Mouse (Mus musculus) kidney, embryonic 14.5 days (tissue): ENCODE results near the gene Ahdc1. TPM values are rescaled to one million over a fixed set of nuclear protein-coding genes. Genes with fewer than 3 reads are reported as not detected.

ENCODE experiments used
- ATAC-seq: fragments of 200-750 bp; cut with Nextera tagmentation; 2 replicates; pipeline ENCODE4 v1.8.0; 2017; ENCODE audit warnings: moderate number of reproducible peaks, mild to moderate bottlenecking, moderate TSS enrichment, moderate library complexity; ENCODE audit not compliant: low FRiP score, low TSS enrichment
- H3K27ac ChIP-seq: fragments of 300-500 bp; sonication (generic); 2 replicates; pipeline ENCODE4 v1.5.1; 2014; ENCODE audit warnings: low read depth, mild to moderate bottlenecking, low read length, moderate library complexity, mixed read lengths
- H3K27me3 ChIP-seq: fragments of 300-500 bp; sonication (generic); 2 replicates; pipeline ENCODE4 v1.6.1; 2014; ENCODE audit warnings: mild to moderate bottlenecking, low read length; ENCODE audit not compliant: control insufficient read depth, insufficient read depth
- H3K36me3 ChIP-seq: fragments of 300-500 bp; sonication (generic); 2 replicates; pipeline ENCODE4 v1.6.1; 2014; ENCODE audit warnings: low read length, mixed read lengths; ENCODE audit not compliant: control insufficient read depth, insufficient read depth
- H3K4me1 ChIP-seq: fragments of 300-500 bp; sonication (generic); 2 replicates; pipeline ENCODE4 v1.6.1; 2014; ENCODE audit warnings: low read length, mixed read lengths; ENCODE audit not compliant: control insufficient read depth, insufficient read depth
- H3K4me2 ChIP-seq: fragments of 300-500 bp; sonication (generic); replicated peaks from 2 replicates; pipeline ENCODE4 v1.6.1; 2014; ENCODE audit warnings: low read depth, mild to moderate bottlenecking, low read length
- H3K4me3 ChIP-seq: fragments of 300-500 bp; sonication (generic); 2 replicates; pipeline ENCODE4 v1.5.1; 2014; ENCODE audit warnings: mild to moderate bottlenecking, low read length
- H3K9ac ChIP-seq: fragments of 300-500 bp; sonication (generic); 2 replicates; pipeline ENCODE4 v1.6.1; 2014; ENCODE audit warnings: low read depth, mild to moderate bottlenecking, low read length, moderate library complexity
- H3K9me3 ChIP-seq: fragments of 300-500 bp; sonication (generic); 2 replicates; pipeline ENCODE4 v1.6.1; 2016; ENCODE audit warnings: low read length; ENCODE audit not compliant: control insufficient read depth
- WGBS: fragments of 180-500 bp; shearing (Covaris S2); extraction: QIAGEN DNeasy Blood & Tissue Kit; methylation state at CpG from one replicate; pipeline ENCODE4 v1.1.7; 2014; 5-methylcytosine and 5-hydroxymethylcytosine counted together
- polyA plus RNA-seq: library from polyadenylated mRNA; unstranded; fragments of >200 nt; fragmentation: Nextera tagmentation; extraction: Ambion mirVana; gene quantifications from 2 replicates; pipeline ENCODE4 v1.2.1, GENCODE M21; 2014

Gene Ahdc1
- polyA plus RNA-seq, 1 experiment from 2014 or later, result 12.1 TPM

- 51% methylated on average over 2 of the region's 2 CpGs for WGBS
- H3K4me3 ChIP-seq, result no peak overlapping the region
- H3K4me2 ChIP-seq, result no peak overlapping the region
- H3K4me1 ChIP-seq, result peaks cover 19% of the 10 kb centered on the region
- no peaks in the 10 kb centered on the region for H3K9me3 ChIP-seq
- peaks cover 22% of the 10 kb centered on the region for H3K27me3 ChIP-seq
- no peak for ATAC-seq
- no peak overlapping the region for H3K27ac ChIP-seq
- H3K9ac ChIP-seq, result no peak overlapping the region
- H3K36me3 ChIP-seq, result no peaks in the 10 kb centered on the region
These were observed 38.5 kb upstream of the Ahdc1 start for GRCm38 (mm10) chr4:132972556-132972955.

GRCm38 (mm10) chr4:132973186-132973585, 37.9 kb upstream of the Ahdc1 start:
- Histone ChIP-seq H3K27me3 (peaks cover 22% of the 10 kb centered on the region), H3K36me3 (no peaks in the 10 kb centered on the region), H3K4me2 (no peak overlapping the region), H3K4me3 (no peak overlapping the region), H3K9ac (no peak overlapping the region), H3K9me3 (no peaks in the 10 kb centered on the region), H3K27ac (no peak overlapping the region), H3K4me1 (peaks cover 19% of the 10 kb centered on the region)
- ATAC-seq, result no peak
- 38% methylated on average over 8 of the region's 8 CpGs for WGBS

GRCm38 (mm10) chr4:132973814-132974398, 37.2 kb upstream of the Ahdc1 start, which contains the start of gene Fgr:
Fgr (plus strand) TSS chr4:132974095.
- H3K4me1 ChIP-seq, result peaks cover 19% of the 10 kb centered on the region
- peaks cover 22% of the 10 kb centered on the region for H3K27me3 ChIP-seq
- peak within 1 kb of the TSS; percentile 21 for H3K4me3 ChIP-seq
- WGBS, result 8% methylated on average over 20 of the region's 21 CpGs
- no peaks in the 10 kb centered on the region for H3K36me3 ChIP-seq
- no peak for ATAC-seq
- peak within 1 kb of the TSS; percentile 28; the same call in 1 of the 2 replicates for H3K9ac ChIP-seq
- no peaks in the 10 kb centered on the region for H3K9me3 ChIP-seq
- peak within 1 kb of the TSS; percentile 36 for H3K4me2 ChIP-seq
- no peak within 1 kb of the TSS for H3K27ac ChIP-seq

- peaks cover 19% of the 10 kb centered on the region for H3K4me1 ChIP-seq
- WGBS, result 4% methylated on average over 15 of the region's 15 CpGs
- H3K27ac ChIP-seq, result no peak overlapping the region
- no peaks in the 10 kb centered on the region for H3K9me3 ChIP-seq
- H3K36me3 ChIP-seq, result no peaks in the 10 kb centered on the region
- peak overlapping the region; percentile 36 for H3K4me2 ChIP-seq
- H3K27me3 ChIP-seq, result peaks cover 22% of the 10 kb centered on the region
- H3K9ac ChIP-seq, result peak overlapping the region; percentile 28; the same call in 1 of the 2 replicates
- H3K4me3 ChIP-seq, result peak overlapping the region; percentile 21
- no peak for ATAC-seq
These were observed 36.2 kb upstream of the Ahdc1 start for GRCm38 (mm10) chr4:132974904-132975303.

- Histone ChIP-seq H3K9ac (no peak overlapping the region), H3K9me3 (no peaks in the 10 kb centered on the region), H3K36me3 (no peaks in the 10 kb centered on the region), H3K27me3 (peaks cover 22% of the 10 kb centered on the region), H3K4me1 (peaks cover 19% of the 10 kb centered on the region), H3K4me3 (no peak overlapping the region), H3K27ac (no peak overlapping the region), H3K4me2 (no peak overlapping the region)
- 48% methylated on average over 3 of the region's 3 CpGs for WGBS
- ATAC-seq, result no peak
These were observed 35.3 kb upstream of the Ahdc1 start for GRCm38 (mm10) chr4:132975791-132976190.

- no peak overlapping the region for H3K4me3 ChIP-seq
- H3K36me3 ChIP-seq, result no peaks in the 10 kb centered on the region
- no peak overlapping the region for H3K9ac ChIP-seq
- H3K27ac ChIP-seq, result no peak overlapping the region
- no peaks in the 10 kb centered on the region for H3K9me3 ChIP-seq
- H3K4me2 ChIP-seq, result no peak overlapping the region
- peaks cover 22% of the 10 kb centered on the region for H3K27me3 ChIP-seq
- WGBS, result 37% methylated on average over 6 of the region's 6 CpGs
- ATAC-seq, result no peak
- peaks cover 19% of the 10 kb centered on the region for H3K4me1 ChIP-seq
These were observed 34.3 kb upstream of the Ahdc1 start for GRCm38 (mm10) chr4:132976729-132977128.

- peaks cover 19% of the 10 kb centered on the region for H3K4me1 ChIP-seq
- peaks cover 19% of the 10 kb centered on the region for H3K27me3 ChIP-seq
- H3K4me3 ChIP-seq, result no peak overlapping the region
- 26% methylated on average over 5 of the region's 5 CpGs for WGBS
- no peak overlapping the region for H3K4me2 ChIP-seq
- no peak for ATAC-seq
- no peaks in the 10 kb centered on the region for H3K9me3 ChIP-seq
- no peak overlapping the region for H3K27ac ChIP-seq
- no peaks in the 10 kb centered on the region for H3K36me3 ChIP-seq
- H3K9ac ChIP-seq, result no peak overlapping the region
These were observed 33.5 kb upstream of the Ahdc1 start for GRCm38 (mm10) chr4:132977597-132977996.

GRCm38 (mm10) chr4:132979186-132979585, 31.9 kb upstream of the Ahdc1 start:
- Histone ChIP-seq H3K4me3 (no peak overlapping the region), H3K27ac (no peak overlapping the region), H3K27me3 (peaks cover 9% of the 10 kb centered on the region), H3K9ac (no peak overlapping the region), H3K4me1 (peaks cover 19% of the 10 kb centered on the region), H3K36me3 (no peaks in the 10 kb centered on the region), H3K9me3 (no peaks in the 10 kb centered on the region), H3K4me2 (no peak overlapping the region)
- 61% methylated on average over 2 of the region's 2 CpGs for WGBS
- no peak for ATAC-seq

- H3K4me1 ChIP-seq, result peaks cover 8% of the 10 kb centered on the region; the same call in 1 of the 2 replicates
- no peak for ATAC-seq
- WGBS, result 90% methylated on average over 6 of the region's 6 CpGs
- no peaks in the 10 kb centered on the region for H3K27me3 ChIP-seq
- no peak overlapping the region for H3K9ac ChIP-seq
- H3K4me2 ChIP-seq, result no peak overlapping the region
- H3K36me3 ChIP-seq, result no peaks in the 10 kb centered on the region
- H3K4me3 ChIP-seq, result no peak overlapping the region
- no peak overlapping the region for H3K27ac ChIP-seq
- H3K9me3 ChIP-seq, result no peaks in the 10 kb centered on the region
These were observed 29.4 kb upstream of the Ahdc1 start for GRCm38 (mm10) chr4:132981621-132982020.
